Mouse (Mus musculus) spleen, adult 12 weeks (tissue): ENCODE measurements around the gene Pmp22.

Experiments used
- DNase-seq: peaks from one replicate; pipeline ENCODE4 v3.0.0; 2022; ENCODE audit warnings: low spot score

Gene Pmp22

DNA sequence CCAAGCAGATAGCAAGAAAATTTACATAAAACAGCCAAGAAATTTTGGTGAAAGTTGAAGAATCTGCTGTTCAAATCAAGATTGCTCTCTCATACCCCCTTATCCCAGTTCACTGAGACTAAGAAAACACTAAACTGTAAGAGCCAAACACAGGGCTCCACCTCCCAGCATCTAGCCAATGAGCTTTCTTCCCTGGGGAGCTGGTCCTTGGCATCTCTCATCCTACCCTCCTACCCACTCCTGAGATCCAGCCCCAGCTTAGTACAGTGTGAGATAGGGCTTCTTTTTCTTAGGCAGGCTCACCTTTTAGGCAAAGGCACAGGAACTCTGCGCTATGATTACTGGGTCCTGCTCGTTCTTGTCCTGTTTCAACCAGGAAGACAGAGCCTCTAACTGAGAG, 34.0 kb downstream of the Pmp22 start:
- DNase-seq = no peak

DNA sequence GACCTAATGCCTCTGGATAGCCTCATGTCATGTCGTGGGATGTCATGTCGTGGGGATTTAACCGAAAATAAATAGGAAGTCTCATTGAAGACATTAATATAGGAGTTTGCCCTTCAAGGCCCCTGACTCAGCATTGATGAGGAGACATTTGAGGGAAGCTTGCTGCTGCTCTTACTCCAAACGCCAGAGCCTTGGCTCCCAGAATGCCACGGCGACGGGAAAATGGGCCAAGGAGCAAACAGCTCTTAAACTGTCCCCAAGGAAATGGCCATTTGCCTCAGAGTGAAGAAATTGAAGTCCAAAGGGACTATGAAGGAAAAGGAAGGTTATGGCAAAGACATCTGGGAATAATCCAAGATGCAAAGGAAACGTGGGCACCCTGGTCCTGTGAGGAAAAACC, 34.8 kb downstream of the Pmp22 start:
- DNase-seq = no peak

DNA sequence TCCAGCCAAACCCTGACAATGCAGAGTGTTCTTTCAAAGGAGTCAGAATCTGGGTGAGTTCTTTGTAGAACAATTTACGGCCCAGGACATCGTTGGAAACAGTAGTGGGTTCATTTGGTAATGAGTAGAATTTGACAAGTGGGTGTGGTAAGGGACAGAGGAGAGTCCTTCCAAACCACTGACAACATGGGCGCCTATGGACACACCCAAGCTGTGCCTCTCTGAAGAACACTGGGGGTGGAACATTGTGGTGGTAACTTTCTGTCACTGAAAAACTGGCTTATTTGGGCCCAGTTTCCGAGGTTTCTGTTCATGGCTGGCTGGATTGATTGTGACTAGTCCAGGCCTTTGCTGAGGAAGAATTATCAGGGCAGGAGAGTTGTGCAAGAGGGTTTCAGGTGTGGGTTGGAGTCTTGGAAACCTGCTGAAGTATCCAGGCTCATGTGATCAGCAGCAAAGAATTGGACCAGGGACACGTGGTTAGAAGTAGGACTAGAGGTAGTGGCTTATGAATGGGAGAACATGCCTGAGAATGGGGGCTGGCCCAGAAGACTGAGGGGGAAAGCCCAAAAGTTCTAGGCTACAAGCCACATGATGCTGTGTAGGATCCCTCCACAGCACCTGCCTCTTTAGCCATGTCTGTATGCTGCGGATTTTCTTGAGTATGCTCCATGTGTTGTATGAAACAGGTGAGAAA, 35.4 kb downstream of the Pmp22 start:
- DNase-seq = no peak

DNA sequence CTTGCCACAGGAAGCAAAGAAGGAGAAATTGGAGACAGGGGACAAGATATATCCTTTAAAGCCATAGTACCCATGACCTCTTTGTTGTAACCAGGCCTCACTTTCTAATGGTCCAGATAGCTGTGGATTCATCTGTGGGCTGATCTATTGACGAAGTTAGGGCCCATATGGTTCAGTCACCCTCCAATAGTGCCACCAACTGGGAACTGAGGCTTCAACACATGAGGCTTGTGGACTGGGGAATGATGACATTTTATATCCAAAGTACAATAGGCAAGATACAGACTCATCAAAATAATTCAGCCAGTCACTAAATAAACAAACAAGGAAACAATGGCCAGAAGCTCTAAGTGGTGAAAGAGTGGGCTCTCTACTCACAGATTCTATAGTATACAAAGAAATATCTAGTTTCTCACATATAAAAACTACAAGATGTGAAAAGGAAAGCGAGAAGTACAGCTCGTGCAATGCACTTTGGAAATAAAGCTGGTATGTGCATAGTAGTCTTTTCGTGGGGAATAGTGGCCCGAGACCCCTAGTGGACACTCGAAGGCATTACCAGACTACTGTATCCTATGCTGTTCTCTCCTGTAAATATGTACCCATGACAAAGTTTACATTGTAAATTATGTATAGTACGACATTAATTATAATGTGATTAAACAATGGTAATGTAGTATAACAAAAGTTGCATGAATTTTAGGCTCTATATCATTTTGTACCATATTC, 36.1 kb downstream of the Pmp22 start:
- DNase-seq = no peak

DNA sequence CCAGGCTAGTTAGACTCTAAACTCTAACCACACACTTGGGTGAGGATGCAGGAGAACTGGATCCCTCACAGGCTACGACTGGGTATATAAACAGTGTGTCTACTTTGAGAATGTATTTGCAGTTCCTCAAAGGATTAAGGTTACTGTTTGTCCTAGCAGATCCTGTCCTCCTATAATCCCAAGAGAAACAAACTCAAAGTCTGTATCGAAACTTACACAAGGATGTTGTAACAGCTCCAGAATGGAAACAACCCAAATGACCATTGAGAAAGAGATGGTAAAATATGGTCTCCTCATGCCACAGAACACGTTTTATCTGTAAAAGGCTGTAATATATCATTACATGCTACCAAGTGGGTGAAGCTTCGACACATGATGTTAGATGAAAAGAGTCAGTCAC, 39.0 kb downstream of the Pmp22 start:
- DNase-seq = no peak

DNA sequence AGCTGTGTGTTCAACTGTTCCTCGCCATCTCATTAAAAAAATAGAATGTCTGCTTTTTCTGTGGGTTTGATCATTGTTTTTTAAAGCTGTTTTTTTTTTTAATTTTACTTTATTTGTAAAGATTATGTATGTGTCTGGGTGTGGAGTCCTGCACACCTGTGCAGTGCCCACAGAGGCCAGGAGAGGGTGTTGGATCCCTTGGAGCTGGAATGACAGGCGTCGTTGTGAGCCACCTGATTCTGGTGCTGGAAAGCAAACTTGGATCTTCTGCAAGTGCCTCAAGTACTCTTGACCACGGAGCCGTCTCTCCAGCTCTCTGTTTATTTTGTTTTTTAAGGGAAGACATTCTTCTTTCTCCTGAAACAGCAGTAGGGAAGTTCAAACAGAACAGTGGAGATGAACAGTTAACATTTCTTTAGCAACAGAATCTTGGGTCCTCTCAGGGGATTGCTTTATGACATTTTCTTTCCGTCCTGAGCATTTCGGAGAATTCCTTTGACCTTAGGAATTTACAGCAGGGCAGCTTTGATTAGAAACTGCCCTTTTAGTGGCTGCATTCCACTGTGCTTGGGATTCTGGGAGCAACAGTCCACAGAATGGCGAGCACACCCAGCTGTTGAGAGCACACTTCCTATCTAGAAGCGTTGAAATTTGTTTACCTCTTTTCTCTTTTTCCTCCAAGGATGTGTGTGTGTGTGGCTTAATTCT, 39.9 kb downstream of the Pmp22 start:
- DNase-seq = no peak

DNA sequence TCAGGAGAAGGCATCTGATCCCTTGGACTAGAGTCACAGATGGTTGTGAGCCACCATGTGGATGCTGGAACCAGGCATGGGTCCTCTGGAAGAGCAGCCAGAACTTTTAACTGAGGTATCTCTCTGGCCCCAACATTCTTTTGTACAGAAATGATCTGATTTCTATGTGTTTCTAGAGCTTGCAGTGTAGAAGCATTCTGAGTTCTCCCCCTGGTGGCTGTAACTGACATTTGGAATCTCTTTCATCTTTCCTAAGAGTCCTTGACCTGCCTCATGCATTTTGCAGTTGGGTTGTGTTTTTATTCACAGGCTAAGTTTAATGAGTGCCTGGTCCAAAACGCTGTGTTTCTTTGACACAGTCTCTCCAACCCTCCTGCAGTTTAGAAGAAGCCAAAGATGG, 43.2 kb downstream of the Pmp22 start:
- DNase-seq = no peak

DNA sequence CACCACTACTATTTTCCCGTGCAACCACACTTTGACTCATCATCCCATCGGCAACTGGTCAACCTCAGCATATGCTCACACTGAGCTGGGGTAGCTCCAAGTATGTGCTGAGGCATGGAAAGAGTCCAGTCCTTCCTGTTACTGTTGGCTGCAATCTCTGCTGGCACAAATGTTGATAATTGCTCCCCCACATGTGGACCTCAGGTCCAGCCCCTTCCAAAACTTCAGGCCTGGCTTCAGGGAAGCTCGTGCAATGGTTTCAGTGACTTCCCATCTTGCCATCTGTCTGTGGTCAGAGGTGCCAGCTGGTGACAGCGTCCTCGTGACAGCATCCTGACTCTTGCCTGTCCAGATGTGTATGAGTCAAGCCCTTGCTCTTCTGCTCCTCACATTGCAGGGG, 44.8 kb downstream of the Pmp22 start:
- DNase-seq = no peak

DNA sequence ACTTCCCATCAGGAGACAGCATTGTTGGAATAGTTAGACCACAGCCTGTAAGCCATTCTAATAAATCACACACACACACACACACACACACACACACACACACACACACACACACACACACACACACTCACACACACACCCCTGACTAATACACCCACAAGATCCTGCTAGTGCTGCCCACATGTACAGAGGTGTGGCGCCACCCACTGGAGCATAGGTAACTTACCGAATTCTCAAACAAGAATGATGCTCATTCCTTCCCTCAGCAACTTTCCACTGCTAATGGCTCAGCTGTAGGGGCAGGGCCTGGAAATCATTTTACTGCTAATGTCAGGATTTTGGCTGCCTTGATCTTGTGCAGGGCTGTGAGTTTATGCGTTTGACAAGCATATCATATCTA, 46.5 kb downstream of the Pmp22 start:
- no peak for DNase-seq

DNA sequence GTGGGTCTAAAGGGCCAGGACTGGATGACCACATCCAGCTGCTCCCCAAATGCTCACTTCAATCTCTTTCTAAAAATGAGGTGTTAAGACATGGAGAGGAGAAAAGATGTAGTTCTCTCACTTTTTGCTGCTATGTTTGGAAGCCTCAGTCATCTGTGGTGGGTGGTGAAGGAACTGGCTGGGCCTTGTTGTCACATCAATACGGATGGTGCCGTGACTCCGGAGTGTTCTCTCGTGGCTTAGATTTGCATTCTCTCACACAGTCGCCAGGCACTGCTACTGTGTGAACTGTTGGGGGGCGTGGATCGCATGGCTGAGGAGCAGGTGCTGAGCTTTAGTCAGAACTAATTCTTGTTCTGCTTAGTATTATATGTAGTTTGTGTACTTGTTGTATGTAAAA, 47.6 kb downstream of the Pmp22 start:
- DNase-seq = no peak

DNA sequence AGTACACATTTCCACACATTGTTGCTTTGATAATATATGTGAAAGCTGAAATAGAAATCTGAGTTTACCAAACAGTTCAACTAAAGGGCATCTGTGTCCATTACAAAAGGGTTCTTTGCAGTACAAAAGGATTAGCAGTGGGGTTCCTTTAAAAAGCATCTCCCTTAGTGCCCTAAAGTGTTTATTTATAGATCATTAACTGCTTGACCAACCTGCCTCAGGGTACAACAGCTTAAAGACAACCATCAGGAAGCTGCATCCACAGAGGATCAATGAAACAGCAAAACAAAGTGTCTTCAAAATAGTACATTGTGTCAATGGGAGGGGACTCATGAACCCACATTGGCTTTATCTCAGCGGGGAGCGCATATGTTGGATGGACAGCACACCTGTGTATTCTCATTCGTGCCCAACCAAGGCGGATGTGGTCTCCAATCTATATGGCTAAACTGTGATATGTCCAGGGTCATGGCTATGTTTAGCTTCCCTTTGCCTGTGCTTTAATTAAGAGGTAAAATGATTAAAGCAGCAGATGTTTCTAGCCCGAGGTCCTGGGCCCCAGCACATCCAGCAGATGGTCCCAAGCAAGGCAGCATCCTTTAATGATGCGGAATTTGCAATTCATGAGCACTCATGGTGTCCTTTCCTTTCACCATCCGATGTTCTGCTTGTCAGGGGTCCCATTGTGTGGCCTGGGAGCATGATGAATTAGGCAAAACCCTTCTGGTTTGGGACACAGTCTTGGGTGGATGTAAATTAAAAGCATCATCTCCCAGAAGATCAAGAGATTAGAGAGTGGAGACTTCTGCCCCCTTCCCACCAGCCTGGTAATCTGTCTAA, 51.7 kb downstream of the Pmp22 start:
- no peak for DNase-seq

DNA sequence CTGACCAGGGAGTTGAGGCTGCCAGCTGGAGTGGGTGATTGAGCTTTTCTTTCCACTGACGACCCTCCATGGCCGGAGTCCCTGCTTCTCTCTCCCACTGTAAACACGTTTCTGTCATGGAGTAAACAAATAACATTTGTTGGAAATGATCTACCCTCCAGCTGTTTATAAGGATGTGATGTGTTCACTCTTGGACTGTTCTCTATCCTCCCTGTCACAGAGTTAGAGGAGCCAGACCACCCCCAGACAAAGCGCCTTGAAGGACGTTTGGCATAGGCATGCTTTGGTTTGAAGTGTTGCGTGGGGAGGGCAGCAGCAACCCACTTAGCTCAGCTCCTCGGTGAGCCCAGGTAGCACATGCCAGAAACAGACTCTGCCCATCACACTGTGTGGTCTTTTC, 60.0 kb downstream of the Pmp22 start:
- DNase-seq = no peak

DNA sequence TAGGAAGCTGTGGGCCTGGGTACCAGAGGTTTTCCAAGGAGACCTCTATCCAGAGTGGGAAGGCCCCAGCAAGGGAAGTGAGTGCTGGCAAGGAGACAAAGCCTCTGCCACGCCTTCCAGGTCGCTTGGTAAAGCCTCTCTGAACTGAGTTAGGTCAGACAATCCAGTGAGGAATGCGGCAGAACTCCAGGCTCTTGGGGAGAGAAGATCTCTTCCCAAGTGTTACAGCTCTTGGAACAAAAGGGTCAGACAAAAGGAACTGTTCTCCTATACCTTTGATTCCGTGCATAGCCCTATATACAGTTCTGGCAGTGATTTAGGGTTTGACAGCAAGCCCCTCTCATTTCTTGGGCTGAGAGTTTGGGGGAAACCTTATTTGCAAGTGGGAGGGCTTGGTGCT, 69.3 kb downstream of the Pmp22 start:
- DNase-seq = no peak

DNA sequence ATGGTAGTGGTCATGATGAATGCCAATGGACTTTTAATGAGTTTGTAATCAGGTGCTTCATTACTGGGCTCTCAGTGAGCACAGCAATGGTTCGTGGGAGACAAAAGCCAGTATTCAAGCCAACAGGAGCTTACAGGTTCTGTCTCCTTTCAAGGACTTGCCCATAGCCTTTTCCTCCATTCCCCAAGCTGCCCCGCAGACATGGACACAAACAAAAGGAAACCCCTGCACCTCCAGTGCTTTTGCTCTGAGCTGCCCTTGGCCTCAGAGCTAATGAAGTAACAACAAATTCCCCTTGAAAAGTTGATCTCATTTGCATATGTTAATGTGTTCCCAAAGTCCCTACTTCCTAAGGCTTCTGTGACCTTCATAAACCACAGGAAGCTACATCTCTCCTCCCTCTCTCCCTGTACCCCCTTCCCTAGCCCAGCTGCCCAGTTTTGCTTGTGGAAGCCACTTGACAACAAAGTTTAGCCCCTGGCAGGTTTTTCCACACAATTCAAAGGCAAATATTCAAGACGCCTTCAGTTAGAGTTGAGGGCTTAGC, 73.3 kb downstream of the Pmp22 start:
- DNase-seq = no peak
